Mouse (Mus musculus) lung, postnatal 0 days (tissue): ENCODE results near the gene Atp6v0a4.

Experiments
- CTCF ChIP-seq: IDR thresholded peaks from 2 replicates; pipeline ENCODE4 v1.5.1; 2016; ENCODE audit warnings: antibody characterized with exemption, mild to moderate bottlenecking
- EP300 ChIP-seq: IDR thresholded peaks from 2 replicates; pipeline ENCODE4 v1.6.1; 2016; ENCODE audit warnings: antibody characterized with exemption, mild to moderate bottlenecking, control low read depth

- TF ChIP-seq EP300 (no peak), CTCF (no peak)
These were observed 41.2 kb downstream of the Atp6v0a4 start for GRCm38 (mm10) chr6:38083204-38083603.
